Mouse (Mus musculus) testis, adult 2 months (tissue): ENCODE data around the gene Cpsf6. TPM values are rescaled to one million over a fixed set of nuclear protein-coding genes. Genes with fewer than 3 reads are reported as not detected.

ENCODE experiments used
- H3K27ac ChIP-seq: fragments of 200-500 bp; 2 replicates; pipeline ENCODE4 v1.5.1; 2012; ENCODE audit warnings: low read depth, low read length; ENCODE audit not compliant: control insufficient read depth, insufficient read depth
- H3K27me3 ChIP-seq: fragments of 200-500 bp; 2 replicates; pipeline ENCODE4 v1.6.1; 2012; ENCODE audit warnings: mild to moderate bottlenecking, low read length, moderate library complexity; ENCODE audit not compliant: control insufficient read depth, insufficient read depth
- H3K36me3 ChIP-seq: fragments of 200-500 bp; 2 replicates; pipeline ENCODE4 v1.6.1; 2012; ENCODE audit warnings: mild to moderate bottlenecking, low read length; ENCODE audit not compliant: control insufficient read depth, insufficient read depth
- H3K4me1 ChIP-seq: fragments of 200-500 bp; 2 replicates; pipeline ENCODE4 v1.6.1; 2012; ENCODE audit warnings: low read length; ENCODE audit not compliant: control insufficient read depth, insufficient read depth
- H3K4me3 ChIP-seq: fragments of 200-500 bp; 2 replicates; pipeline ENCODE4 v1.5.1; 2012; ENCODE audit warnings: low read depth, mild to moderate bottlenecking, low read length, moderate library complexity, mixed read lengths; ENCODE audit not compliant: control insufficient read depth
- CTCF ChIP-seq: fragments of 200-500 bp; IDR thresholded peaks from 2 replicates; pipeline ENCODE4 v1.5.1; 2012; ENCODE audit warnings: low read depth, mild to moderate bottlenecking, inconsistent platforms, low read length, moderate library complexity; ENCODE audit not compliant: control insufficient read depth, insufficient read depth, insufficient replicate concordance
- POLR2A ChIP-seq: fragments of 200-500 bp; IDR thresholded peaks from 2 replicates; pipeline ENCODE4 v1.6.1; 2012; ENCODE audit warnings: low read depth, mild to moderate bottlenecking, inconsistent platforms, low read length, moderate library complexity; ENCODE audit not compliant: control insufficient read depth
- polyA plus RNA-seq: library from polyadenylated mRNA; depleted of rRNA; stranded (reverse); fragments of >200 nt; gene quantifications from 2 replicates; pipeline ENCODE4 v1.2.3, GENCODE M21; 2012; rRNA removed

The Cpsf6 gene
- polyA plus RNA-seq: 23.6 and 26.7 TPM in 2 replicates

DNA sequence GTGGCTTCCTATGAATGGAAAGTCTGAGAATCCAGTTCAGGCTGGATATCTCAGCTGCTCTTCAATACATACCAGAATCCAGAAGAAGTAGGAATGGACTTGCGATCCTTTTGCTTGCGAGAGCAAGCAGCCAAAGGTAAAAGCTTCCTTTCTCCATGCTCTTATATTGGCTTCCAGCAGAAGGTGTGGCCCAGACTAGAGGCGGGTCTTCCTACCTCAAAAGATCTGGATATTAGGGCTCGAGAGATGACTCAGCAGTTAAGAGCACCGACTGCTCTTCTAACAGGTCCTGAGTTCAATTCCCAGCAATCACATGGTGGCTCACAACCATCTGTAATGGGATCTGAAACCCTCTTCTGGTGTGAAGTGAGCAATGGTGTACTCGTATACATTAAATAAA lies at the start of gene Cpsf6:
Gene Cpsf6, minus strand, starts transcription at position 108 of the 400 bp plus-strand sequence.
- TF ChIP-seq POLR2A (no peak), CTCF (no peak)
- Histone ChIP-seq H3K27me3 (no peaks in the 10 kb centered on the region), H3K36me3 (no peaks in the 10 kb centered on the region), H3K4me3 (no peak within 1 kb of the TSS), H3K4me1 (peaks cover 5% of the 10 kb centered on the region), H3K27ac (no peak within 1 kb of the TSS)

DNA sequence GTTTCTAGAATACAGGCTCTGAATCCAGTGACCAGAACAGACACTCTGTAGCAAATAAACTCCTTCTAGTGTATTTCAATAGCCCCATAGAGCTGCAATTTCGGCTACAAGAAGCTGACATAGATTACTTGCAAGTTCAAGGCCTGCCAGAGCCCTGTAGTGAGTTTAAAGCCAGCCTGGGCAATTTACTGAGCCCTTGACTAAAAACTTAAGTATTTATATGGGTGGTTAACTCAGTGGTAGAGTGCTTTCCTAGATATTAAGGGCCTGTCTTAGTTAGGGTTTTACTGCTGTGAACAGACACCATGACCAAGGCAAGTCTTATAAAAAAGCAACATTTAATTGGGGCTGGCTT lies 46.8 kb upstream of the Cpsf6 start:
- no peak overlapping the region for H3K4me3 ChIP-seq
- H3K27ac ChIP-seq: no peak overlapping the region
- peaks cover 10% of the 10 kb centered on the region for H3K4me1 ChIP-seq
- H3K36me3 ChIP-seq: no peaks in the 10 kb centered on the region
- TF ChIP-seq POLR2A (no peak), CTCF (no peak)
- H3K27me3 ChIP-seq: no peaks in the 10 kb centered on the region

DNA sequence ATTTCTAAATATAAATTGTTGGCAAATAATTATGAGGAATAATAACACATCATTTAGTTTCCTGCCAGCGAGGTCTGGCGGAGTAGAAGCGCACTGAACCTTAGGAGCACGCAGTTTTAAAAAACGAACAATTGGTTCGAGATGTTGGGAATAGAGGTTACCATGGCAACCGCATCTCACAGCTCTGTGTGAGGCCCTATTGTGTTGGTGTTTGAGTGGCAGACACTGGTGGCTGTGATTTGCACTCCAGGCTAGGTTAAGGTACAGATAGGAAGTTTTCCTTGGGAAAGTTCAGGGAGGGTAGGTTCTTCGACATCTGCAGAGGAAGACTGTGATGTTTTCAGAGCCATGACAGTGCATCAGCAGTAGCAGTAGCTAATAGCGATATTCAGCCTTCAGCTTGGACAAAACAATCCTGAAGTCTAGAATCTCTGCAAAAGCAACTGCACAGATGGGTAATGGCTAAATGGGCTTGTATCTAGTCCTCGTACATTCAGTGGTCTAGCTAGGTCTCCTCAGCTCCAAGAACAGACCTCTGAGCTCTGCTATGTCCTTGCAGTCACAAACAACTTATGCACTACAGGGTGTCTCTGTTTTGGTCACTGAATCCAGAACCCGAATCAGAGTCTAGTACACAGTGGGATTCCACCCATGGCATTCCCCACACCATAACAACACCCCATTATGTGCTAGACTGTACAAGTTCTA lies 46.2 kb upstream of the Cpsf6 start:
- TF ChIP-seq CTCF: no peak
- TF ChIP-seq POLR2A: no peak
- H3K4me1 ChIP-seq: peaks cover 10% of the 10 kb centered on the region
- no peaks in the 10 kb centered on the region for H3K27me3 ChIP-seq
- no peaks in the 10 kb centered on the region for H3K36me3 ChIP-seq
- H3K4me3 ChIP-seq: no peak overlapping the region
- H3K27ac ChIP-seq: no peak overlapping the region

DNA sequence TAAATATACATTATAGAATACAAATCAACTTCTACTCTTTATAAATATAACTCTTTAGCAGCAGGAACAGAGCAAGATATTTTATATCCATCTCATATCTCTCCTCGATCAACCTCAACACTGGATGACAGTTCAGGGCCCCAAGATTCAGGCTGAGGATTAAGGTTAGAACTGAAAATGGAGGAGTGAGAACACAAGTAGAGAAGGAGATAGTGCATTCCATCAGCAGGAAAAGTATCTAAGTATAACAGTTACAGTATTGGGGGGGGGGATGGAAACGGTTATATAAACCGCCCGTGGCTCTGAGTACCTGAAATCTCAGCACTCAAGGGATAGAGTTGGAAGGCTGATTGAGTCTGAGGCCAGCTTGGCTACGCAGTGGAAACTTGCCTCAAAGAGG lies 45.2 kb upstream of the Cpsf6 start:
- TF ChIP-seq POLR2A (no peak), CTCF (no peak)
- H3K27ac ChIP-seq: no peak overlapping the region
- H3K36me3 ChIP-seq: no peaks in the 10 kb centered on the region
- H3K27me3 ChIP-seq: no peaks in the 10 kb centered on the region
- H3K4me3 ChIP-seq: no peak overlapping the region
- H3K4me1 ChIP-seq: peaks cover 10% of the 10 kb centered on the region

DNA sequence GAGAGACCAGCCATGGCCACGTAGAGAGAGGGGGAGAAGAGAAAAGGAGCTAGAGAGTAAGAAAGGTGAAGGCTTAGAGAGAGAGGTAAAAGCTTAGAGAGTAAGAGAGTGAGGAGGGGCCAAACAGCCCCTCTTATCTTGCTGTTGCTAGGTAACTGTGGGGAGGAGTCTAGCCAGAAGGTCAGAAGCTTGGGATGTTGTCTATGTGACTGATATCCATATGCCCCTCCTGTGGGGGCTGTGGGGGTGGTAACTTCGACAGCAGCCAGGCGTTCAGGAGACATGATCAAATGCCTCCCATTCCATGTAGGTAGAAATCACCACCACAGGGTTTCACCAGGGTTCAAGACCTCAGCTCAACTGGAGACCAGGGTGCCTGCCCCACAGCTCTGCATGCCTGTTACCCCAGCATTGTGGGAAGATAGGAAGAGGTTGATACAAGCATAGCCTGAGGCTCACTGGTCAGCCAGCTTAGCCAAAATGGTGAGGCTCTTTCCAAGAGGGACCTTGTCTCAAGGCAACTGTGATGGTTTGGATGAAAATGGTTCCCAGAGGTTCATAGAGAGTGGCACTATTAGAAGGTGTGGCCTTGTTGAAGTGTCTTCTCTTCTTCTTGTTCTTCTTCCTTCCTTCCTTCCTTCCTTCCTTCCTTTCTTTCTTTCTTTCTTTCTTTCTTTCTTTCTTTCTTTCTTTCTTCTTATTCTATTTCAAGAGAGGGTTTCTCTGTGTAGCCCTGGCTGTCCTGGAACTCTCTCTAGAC lies 44.5 kb upstream of the Cpsf6 start:
- TF ChIP-seq POLR2A (no peak), CTCF (no peak)
- Histone ChIP-seq H3K4me1 (peaks cover 10% of the 10 kb centered on the region), H3K27ac (no peak overlapping the region), H3K4me3 (no peak overlapping the region), H3K27me3 (no peaks in the 10 kb centered on the region), H3K36me3 (no peaks in the 10 kb centered on the region)

DNA sequence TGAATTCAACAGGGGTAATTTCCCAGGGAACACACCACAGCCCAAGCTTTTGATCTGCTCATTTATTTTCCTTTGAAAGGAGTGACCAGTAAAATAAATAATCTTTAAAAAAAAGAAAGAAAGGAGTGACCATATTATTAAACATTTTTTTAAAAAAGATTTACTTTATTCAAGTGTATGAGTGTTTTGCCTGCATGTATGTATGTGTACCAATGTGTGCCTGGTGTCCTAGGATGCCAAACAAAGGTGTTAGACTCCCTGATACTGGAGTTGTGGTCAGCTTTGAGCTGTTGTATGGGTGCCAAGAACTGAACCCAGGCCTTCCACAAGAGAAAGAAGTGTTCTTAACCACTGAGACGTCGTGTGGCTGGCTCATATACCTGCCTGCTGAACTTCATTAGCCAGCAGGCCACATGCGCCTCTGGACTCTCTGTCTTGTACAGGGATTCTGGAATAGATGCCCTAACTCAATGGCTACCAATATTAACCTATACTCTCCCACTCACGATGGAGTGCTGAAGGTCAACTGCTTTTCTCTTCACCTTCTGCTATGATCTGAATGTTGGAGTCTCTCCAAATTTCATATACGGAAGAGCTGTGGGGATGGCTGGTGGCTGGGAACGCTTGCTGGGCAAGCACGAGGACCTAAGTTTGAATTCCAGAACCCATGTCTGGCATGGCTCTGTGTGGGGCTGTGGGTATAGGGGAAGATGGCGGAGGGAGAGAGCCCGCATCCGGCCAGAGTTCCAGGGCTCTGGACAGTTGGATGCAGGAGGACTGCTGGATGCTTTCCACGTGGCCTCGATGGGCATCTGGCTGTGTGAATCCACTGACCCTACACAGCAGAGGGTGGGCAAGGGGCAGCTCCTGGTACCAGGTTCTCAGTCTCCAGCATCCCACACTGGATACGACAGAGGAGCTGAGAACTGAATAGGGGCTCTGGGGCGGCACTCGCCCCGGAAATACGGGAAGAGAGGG lies 43.5 kb upstream of the Cpsf6 start:
- TF ChIP-seq POLR2A: no peak
- no peak for TF ChIP-seq CTCF
- Histone ChIP-seq H3K4me3 (no peak overlapping the region), H3K27ac (no peak overlapping the region), H3K4me1 (peaks cover 13% of the 10 kb centered on the region), H3K27me3 (no peaks in the 10 kb centered on the region), H3K36me3 (no peaks in the 10 kb centered on the region)

DNA sequence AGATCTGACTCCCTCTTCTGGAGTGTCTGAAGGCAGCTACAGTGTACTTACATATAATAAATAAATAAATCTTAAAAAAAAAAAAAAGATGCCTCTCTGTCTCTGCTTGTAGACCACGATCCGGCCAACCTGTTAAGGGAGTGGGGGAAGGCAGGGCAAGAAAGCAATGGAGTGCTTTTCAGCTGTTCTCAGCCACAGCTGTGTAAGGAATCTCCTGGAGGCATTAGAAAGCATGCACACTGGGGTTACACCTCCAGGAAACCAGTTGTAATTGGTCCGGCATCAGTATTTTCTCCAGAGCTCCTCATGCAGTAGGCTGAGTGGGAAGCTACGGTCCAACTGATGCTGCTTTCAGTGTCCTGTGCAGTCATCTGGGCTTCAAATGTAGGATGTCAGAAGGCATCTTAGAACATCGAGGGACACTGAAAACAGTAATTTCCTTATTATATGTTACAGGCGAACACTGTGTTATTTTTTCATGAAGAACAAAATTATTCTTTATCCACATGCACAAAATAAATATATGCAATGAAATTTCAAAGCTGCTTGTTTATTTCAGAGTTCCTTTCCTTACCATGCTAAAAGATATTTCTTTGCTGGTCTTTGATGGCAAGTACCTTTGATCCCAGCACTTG lies 42.5 kb upstream of the Cpsf6 start:
- Histone ChIP-seq H3K27ac (no peak overlapping the region), H3K36me3 (no peaks in the 10 kb centered on the region), H3K4me3 (no peak overlapping the region), H3K4me1 (peaks cover 19% of the 10 kb centered on the region), H3K27me3 (no peaks in the 10 kb centered on the region)
- TF ChIP-seq POLR2A: no peak
- no peak for TF ChIP-seq CTCF
